Mouse (Mus musculus): ENCODE data around the gene 2310034G01Rik. TPM values are rescaled to one million over a fixed set of nuclear protein-coding genes. Genes with fewer than 3 reads are reported as not detected.

Gene 2310034G01Rik
- total and polyA plus RNA-seq, 3 experiments: 0.34 to 0.66 (median 0.43) TPM

DNA sequence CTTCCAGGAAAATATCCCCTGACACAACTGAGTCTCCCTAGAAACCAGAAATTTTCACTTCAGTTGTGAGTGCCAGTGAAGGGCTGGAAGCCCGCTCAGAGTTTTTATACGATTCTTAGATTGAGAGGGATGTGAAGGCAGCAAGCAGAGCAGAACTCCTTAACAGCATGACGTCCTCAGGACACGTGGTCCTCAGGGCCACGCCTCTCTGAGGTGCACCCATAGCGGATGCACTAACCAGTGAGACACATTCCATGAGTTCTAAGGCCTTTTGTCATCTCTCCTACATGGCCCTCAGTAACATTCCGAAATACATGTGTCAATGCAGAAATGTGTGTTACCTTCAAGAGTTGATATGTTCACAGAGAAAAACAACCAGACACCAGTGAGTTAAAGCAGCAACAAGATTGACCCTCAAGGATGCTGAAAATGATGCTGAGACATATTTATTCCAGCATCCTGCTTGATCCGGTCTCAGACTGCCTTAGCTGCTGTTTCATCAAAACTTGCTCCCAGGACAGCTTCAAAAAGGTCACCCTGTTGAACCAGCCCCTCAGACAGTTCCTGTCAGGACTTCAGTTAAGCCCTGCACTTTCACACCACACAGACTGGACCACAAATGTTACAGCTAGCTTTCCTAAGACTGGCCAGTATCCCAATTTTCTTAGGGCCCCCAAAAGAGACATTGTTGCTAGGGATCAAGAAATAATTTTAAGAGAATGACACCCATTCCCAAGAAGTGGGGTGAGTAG, 49.6 kb downstream of the 2310034G01Rik start:
- Histone ChIP-seq H3K27me3 (ENCODE audit: control insufficient read depth, insufficient read depth, low read length) (no peaks in the 10 kb centered on the region), H3K4me1 (ENCODE audit: control insufficient read depth, insufficient read depth, low read length) (no peaks in the 10 kb centered on the region; the same call in 1 of the 2 replicates), H3K4me3 (no peak overlapping the region), H3K9ac (ENCODE audit: low read depth, low read length) (no peak overlapping the region), H3K79me2 (replicated peaks; ENCODE audit: control insufficient read depth, insufficient read depth, low read length) (no peaks in the 10 kb centered on the region), H3K27ac (no peak overlapping the region), H3K36me3 (ENCODE audit: control insufficient read depth, insufficient read depth, low read length) (no peaks in the 10 kb centered on the region)
- TF ChIP-seq POLR2A (IDR thresholded peaks at IDR 0.05; ENCODE audit: insufficient read depth, low read depth, low read length): no peak
- TF ChIP-seq EP300 (IDR thresholded peaks at IDR 0.05; ENCODE audit: insufficient read depth, low read depth, low read length): no peak
- TF ChIP-seq CTCF (IDR thresholded peaks at IDR 0.05): no peak
- intact Hi-C loops (cut with DNase I): loop anchor here (10.0 kb wide), 1 partner anchor 144 kb away; no protein-coding TSS in a partner anchor
- peak in 1 of 2 experiments; percentile 8 for DNase-seq
- 37% methylated on average over 8 of the region's 8 CpGs for WGBS

Small RNA genes lying within 50 kb of the gene (microRNA-seq; reads per million reads assigned to microRNA genes)
- gene Mir146b: 1.2 to 3.4 reads per million in 2 experiments

Other genes with a start within 250 kb of the 2310034G01Rik start
- under 1 TPM; 0.27 to 0.55 TPM for gene Elovl3, start 218.4 kb downstream of the 2310034G01Rik start, total RNA-seq (2021)
- gene Elovl3, start 218.4 kb downstream of the 2310034G01Rik start, polyA plus RNA-seq (2012; rRNA removed): 0.31 and 1.6 TPM in 2 replicates
- 1 to 10 TPM; 1.2 to 1.8 TPM for gene Pitx3, start 202.0 kb downstream of the 2310034G01Rik start, total RNA-seq (2021)
- gene Pitx3, start 202.0 kb downstream of the 2310034G01Rik start, polyA plus RNA-seq (2012; rRNA removed): 0.39 and 0.82 TPM in 2 replicates
- gene Gbf1, start 197.8 kb downstream of the 2310034G01Rik start, total RNA-seq (2021): 10 to 100 TPM; 39.9 to 40.0 TPM
- 49.3 and 52.1 TPM in 2 replicates for gene Gbf1, start 197.8 kb downstream of the 2310034G01Rik start, polyA plus RNA-seq (2012; rRNA removed)
- gene Nfkb2, start 46.0 kb downstream of the 2310034G01Rik start, total RNA-seq (2021): 10 to 100 TPM; 18.3 to 20.4 TPM
- gene Nfkb2, start 46.0 kb downstream of the 2310034G01Rik start, polyA plus RNA-seq (2012; rRNA removed): 22.1 and 22.6 TPM in 2 replicates
- under 1 TPM; 0.60 to 0.80 TPM for gene Psd, start 23.1 kb downstream of the 2310034G01Rik start, total RNA-seq (2021)
- 1.4 and 1.6 TPM in 2 replicates for gene Psd, start 23.1 kb downstream of the 2310034G01Rik start, polyA plus RNA-seq (2012; rRNA removed)
- gene Fbxl15, start 22.1 kb downstream of the 2310034G01Rik start, total RNA-seq (2021): 1 to 10 TPM; 5.3 TPM
- gene Fbxl15, start 22.1 kb downstream of the 2310034G01Rik start, polyA plus RNA-seq (2012; rRNA removed): 5.3 and 8.0 TPM in 2 replicates
- gene Cuedc2, start 11.6 kb downstream of the 2310034G01Rik start, total RNA-seq (2021): 10 to 100 TPM; 79.8 to 91.3 TPM
- gene Cuedc2, start 11.6 kb downstream of the 2310034G01Rik start, polyA plus RNA-seq (2012; rRNA removed): 58.7 and 73.5 TPM in 2 replicates
- gene Mfsd13a, start 9.2 kb downstream of the 2310034G01Rik start, total RNA-seq (2021): 1 to 10 TPM; 2.6 to 3.1 TPM
- gene Mfsd13a, start 9.2 kb downstream of the 2310034G01Rik start, polyA plus RNA-seq (2012; rRNA removed): 3.2 and 4.5 TPM in 2 replicates
- gene Actr1a, start 45.4 kb upstream of the 2310034G01Rik start, total RNA-seq (2021): 10 to 100 TPM; 82.1 to 90.5 TPM
- 73.3 and 104 TPM in 2 replicates for gene Actr1a, start 45.4 kb upstream of the 2310034G01Rik start, polyA plus RNA-seq (2012; rRNA removed)
- gene Sufu, start 46.6 kb upstream of the 2310034G01Rik start, total RNA-seq (2021): 10 to 100 TPM; 10.6 to 11.0 TPM
- 8.7 and 9.0 TPM in 2 replicates for gene Sufu, start 46.6 kb upstream of the 2310034G01Rik start, polyA plus RNA-seq (2012; rRNA removed)
- 10 to 100 TPM; 39.2 to 39.8 TPM for gene Trim8, start 151.4 kb upstream of the 2310034G01Rik start, total RNA-seq (2021)
- 17.2 and 24.1 TPM in 2 replicates for gene Trim8, start 151.4 kb upstream of the 2310034G01Rik start, polyA plus RNA-seq (2012; rRNA removed)
- 10 to 100 TPM; 36.1 to 43.4 TPM for gene Arl3, start 222.9 kb upstream of the 2310034G01Rik start, total RNA-seq (2021)
- gene Arl3, start 222.9 kb upstream of the 2310034G01Rik start, polyA plus RNA-seq (2012; rRNA removed): 38.3 and 57.0 TPM in 2 replicates
- gene Sfxn2, start 223.1 kb upstream of the 2310034G01Rik start, total RNA-seq (2021): 1 to 10 TPM; 2.4 to 3.6 TPM
- gene Sfxn2, start 223.1 kb upstream of the 2310034G01Rik start, polyA plus RNA-seq (2012; rRNA removed): 2.3 and 2.7 TPM in 2 replicates
- gene Wbp1l, start 248.8 kb upstream of the 2310034G01Rik start, total RNA-seq (2021): 10 to 100 TPM; 53.5 to 54.2 TPM
- gene Wbp1l, start 248.8 kb upstream of the 2310034G01Rik start, polyA plus RNA-seq (2012; rRNA removed): 39.2 and 46.2 TPM in 2 replicates